Mouse (Mus musculus): ENCODE measurements around the gene Slc29a2.

DNA sequence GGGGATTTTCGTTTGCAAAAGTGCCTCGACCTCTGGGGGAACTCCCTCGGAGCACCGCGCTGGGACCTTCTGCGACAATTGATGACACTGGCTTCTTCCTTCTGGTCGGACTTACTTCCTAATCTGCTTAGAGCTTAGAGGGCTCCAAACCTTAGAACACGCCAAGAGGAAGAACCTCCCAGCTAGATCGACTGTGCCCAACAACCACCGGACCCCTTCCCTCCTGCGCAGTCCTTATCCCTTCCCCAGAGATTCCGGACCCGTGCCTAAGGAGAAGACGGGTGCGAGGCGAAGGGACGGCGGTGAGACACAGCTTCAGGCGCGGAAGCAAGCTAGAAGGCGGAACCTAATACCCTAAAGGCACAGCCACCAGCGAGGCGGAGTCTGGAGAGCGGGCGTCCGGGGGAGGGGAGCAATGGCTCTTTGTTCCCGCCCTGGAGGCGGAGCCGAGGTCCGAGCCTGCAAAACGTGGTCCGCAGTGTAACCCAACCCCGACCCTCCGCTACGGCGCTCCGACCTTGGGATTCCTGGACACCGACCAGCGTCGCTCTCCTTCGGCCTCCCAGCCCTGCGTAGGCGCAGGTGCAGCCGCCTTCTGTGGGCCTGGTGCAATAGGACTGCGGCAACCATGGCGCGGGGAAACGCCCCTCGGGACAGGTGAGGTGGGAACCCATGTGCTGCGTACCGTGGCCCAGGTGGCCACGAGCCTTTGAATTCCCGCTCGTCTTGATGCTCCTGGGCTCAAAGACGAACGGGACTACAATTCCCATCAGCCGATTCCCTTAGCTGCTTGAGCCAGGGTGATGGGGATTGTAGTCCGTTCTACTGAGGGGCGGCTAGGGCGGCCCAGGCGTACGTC is at the start of gene Slc29a2:
- TF ChIP-seq POLR2A (IDR thresholded peaks at IDR 0.05; ENCODE audit: borderline replicate concordance, extremely low read depth, low read depth, low read length) (peak; percentile 89; the same call in 1 of the 2 replicates), CTCF (IDR thresholded peaks at IDR 0.05; ENCODE audit: insufficient read depth, low read length) (no peak)
